Mouse (Mus musculus) T-helper 17 cell (primary cell): ENCODE results near the gene Fstl5.
"Not testable (repeated sequence)": the region's sequence is repeated elsewhere in the genome, so short reads cannot be mapped to it uniquely, and the experiment has no call there.

Source experiments
- in situ Hi-C, 2 experiments: fragments of 300-600 bp; cut with MboI, MseI; formaldehyde crosslinking; loops; 1 replicate in 1 of 2; 2 replicates in 1 of 2; pipeline ENCODE4 v1.15.1; 2025; ENCODE audit warnings: high pct_unique_total_duplicates in 2 of 2

Fstl5 gene

GRCm38 (mm10) chr3:76507891-76508290, 433.8 kb downstream of the Fstl5 start:
- in situ Hi-C loops = not testable (repeated sequence)

- in situ Hi-C loops = no loop called here
These were observed 434.7 kb downstream of the Fstl5 start for GRCm38 (mm10) chr3:76508811-76509210.

GRCm38 (mm10) chr3:76567346-76567745, 493.3 kb downstream of the Fstl5 start:
- in situ Hi-C loops = no loop called here

GRCm38 (mm10) chr3:76572478-76572877, 498.4 kb downstream of the Fstl5 start:
- in situ Hi-C loops = no loop called here

GRCm38 (mm10) chr3:76572920-76573541, 499.0 kb downstream of the Fstl5 start:
- in situ Hi-C loops = no loop called here

DNA sequence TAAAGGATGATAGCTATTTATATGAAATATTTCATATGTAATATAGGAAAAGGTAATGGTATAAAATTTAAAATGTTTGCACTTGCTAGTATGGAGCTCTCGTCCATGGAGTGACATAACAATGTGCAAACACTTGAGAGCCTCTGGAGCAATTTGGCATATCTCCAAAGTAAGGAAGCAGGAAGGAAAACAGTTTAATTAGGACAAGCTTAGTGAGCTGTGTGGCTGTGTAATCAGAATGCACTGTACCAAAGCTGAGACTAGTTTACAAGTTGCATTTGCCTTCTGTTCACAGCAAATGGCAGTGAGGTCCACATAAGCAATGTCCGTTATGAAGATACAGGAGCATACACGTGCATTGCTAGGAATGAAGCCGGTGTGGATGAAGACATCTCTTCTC, 519.1 kb downstream of the Fstl5 start:
- in situ Hi-C loops = no loop called here

DNA sequence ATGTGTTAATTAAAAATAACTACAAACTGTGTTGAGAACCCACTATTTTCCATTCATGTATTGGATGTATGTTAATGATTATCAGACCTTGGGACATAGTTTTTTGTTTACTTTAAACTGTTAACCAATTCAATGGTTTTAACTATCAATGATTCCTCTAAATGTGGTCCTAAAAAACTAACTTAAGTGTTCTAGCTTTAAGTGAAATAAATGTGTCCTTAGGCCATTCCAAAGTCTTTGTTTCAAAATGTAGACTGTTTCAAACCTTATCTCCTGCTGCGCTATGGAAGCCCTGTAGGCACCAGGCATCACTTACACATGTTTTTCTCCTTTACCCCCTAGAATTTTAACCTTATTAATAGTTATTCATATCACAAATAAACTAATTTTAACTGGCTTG, 546.0 kb downstream of the Fstl5 start:
- in situ Hi-C loops = no loop called here

DNA sequence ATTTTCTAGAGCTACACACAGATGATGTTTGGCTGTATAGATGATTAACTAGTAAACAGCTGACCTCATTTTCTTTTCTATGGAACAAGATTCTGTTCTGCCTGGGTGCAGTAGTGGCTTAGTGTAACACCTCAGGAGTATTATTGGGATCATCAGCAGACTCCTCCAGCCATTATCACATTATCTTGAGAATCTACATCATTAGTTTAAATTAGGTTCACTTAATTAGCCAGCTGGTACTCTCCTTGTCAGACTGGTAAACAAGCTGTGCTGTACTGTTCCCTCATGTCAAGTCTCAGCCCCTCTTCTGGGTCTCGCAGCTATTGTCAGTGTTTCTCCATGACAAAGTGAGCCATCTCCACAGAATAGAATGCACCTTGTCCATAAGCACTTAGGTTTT, 580.2 kb downstream of the Fstl5 start:
- in situ Hi-C loops = no loop called here

DNA sequence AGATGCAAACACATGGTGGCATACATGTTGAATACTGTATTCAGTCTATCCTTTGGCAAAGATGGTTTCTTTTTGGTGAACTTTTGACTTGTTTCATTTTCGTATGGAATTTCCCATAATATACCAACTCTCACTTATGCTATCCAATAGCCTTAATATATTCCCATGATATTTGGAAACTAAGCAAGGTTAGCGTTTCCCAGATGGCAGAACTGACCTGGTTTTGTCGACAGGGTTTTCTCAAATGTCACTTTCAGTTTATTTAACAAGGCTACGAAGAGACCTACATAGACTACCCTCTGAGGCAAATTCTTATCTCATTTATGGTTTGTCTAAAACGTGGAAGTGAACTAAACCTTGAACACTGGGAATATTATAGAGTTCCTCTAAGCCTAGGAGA, 596.8 kb downstream of the Fstl5 start:
- in situ Hi-C loops = no loop called here

DNA sequence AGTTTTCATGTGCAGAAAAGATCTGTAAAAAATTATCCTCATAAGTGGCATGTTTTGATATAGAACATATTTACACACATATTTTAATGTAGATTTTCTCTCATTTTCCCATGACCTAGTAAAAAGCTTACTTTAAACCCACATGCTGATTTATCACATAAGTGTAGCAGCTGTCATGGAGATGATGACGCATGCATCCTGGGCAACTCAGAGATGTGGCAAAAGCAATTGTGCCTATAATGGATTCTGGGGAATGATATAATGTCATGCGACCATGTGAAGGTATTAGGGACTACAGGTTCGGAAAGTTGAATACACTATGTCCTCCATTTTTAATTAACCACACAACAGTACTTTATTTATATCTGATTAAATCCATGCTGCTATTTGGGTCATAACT, 601.9 kb downstream of the Fstl5 start:
- in situ Hi-C loops = no loop called here

GRCm38 (mm10) chr3:76679853-76680545, 605.9 kb downstream of the Fstl5 start:
- in situ Hi-C loops = no loop called here

DNA sequence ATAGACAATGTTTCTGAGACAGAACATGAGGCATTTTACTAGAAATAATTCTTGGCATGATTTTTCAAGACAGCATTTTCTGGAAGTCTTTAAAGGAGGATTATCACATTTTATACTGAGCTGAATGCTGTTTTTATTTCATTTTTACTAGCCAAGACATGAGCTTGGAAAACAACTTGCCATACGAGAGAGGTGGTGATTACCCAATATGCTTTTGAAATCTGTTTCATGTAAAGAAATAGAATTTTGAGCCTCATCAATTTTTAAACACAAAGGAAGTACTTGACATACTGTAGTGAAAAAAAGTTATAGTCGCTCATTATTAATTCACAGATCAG, 606.4 kb downstream of the Fstl5 start:
- in situ Hi-C loops = no loop called here

GRCm38 (mm10) chr3:76697134-76697629, 623.1 kb downstream of the Fstl5 start:
- in situ Hi-C loops = no loop called here

DNA sequence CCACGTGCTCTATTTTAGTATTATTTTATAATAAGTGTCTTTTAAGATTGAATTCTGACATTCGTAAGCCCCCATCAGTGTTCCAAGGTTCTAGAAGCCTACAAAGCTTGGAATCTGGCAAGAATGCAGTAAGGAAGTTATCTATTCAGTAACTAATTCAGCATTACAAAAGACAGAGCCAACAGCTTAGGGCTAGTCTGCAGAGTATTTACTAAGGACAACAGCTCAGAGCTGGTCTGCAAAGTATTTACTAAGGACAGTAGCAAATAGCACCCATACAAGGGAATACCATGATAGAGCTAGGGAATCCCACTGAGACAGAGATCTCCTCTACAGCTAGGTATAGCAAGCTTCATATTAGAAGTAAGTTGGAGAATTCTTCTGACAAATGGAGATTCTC, 665.2 kb downstream of the Fstl5 start:
- in situ Hi-C loops = no loop called here
